Mouse (Mus musculus): ENCODE measurements around the gene Map2k6.

DNA sequence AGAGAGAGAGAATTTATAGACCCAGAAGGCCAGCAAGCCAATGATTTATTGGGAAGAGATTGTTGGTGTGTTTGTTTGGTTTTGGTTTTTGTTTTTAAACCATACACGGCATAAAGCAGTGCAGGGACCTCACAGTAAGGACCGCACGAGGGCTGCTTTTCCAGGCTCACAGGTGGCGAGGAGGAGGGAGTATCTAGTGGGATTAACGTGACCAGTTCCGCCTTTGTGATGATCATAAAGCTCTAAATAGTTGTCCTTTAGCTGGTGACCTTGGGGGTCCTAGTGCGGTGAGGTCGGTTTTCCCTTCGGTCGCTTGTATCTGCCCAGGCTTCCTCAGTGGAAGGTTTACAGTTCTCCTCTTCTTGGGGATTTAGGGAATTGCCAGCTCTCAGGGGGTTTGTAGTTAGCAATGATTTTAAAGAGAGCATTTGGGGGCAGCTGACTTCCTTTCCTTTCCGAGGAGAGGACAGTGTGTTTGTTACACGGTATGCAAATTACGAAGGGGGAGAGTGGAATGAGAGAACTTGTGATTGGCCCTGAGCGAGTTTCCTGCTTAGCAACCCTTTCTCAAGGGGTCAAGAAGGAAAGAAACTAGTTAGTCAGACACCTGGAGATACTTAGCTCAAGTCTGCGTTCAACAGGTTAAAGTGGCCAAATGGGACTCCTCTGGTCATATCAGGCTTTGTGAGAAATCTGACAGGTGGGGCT is 29.5 kb upstream of the Map2k6 start:
- no peak for TF ChIP-seq GATA1 (IDR thresholded peaks at IDR 0.05; ENCODE audit: borderline replicate concordance, low read length)
- TF ChIP-seq FLI1 (IDR thresholded peaks at IDR 0.05; ENCODE audit: low read length) = no peak

All from megakaryocyte, embryonic 14.5 days (primary cell).